Mouse (Mus musculus): ENCODE data around the gene Srpk2.

DNA sequence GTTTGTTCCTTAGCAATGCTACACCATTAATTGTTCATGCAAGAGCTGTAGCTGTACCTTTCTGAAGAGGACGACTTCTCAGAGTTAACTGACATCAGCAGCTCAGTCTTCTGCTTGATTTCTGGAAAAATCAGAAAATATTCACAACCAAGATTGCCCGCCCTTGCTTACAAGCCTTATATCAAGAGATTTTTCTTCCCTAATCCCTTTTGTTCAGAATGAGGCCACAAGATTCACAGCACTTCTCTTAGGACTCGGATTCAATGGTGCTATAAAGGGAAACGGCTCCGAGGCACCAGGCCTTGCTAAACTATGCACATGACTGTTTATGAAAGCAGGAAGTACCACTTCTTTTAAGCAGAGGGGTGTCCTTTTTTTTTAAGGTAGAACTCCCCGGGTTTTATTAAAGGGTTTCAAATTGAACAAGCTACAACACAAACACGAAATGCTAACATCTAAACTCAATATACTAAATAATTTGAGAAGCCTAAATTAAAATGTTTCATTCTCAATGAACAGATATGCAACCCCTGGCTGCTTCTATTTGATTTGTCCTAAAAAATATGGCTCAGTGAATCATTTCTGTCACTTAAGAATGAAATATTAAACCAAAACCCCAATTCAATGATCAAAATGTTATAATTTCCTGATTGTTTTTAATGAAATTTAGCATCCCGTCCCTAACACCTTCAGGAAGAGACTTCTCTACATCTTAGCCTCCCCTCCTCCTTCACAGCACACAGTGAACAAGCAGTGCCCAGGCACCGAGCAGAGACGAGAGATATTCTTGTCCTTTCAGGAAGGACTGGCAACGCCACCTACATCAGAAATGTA, 67.9 kb downstream of the Srpk2 start:
- TF ChIP-seq CTCF (IDR thresholded peaks at IDR 0.05; ENCODE audit: low read depth, low read length) (no peak), POLR2A (IDR thresholded peaks at IDR 0.05; ENCODE audit: insufficient read depth, low read length) (no peak)

Data from ES-Bruce4 (cell line).